Mouse (Mus musculus): Measurements from ENCODE around the gene Psrc1. TPM values are rescaled to one million over a fixed set of nuclear protein-coding genes. Genes with fewer than 3 reads are reported as not detected.

Psrc1 gene
- polyA plus RNA-seq, 1 experiment from 2014 or later: 48.9 TPM

DNA sequence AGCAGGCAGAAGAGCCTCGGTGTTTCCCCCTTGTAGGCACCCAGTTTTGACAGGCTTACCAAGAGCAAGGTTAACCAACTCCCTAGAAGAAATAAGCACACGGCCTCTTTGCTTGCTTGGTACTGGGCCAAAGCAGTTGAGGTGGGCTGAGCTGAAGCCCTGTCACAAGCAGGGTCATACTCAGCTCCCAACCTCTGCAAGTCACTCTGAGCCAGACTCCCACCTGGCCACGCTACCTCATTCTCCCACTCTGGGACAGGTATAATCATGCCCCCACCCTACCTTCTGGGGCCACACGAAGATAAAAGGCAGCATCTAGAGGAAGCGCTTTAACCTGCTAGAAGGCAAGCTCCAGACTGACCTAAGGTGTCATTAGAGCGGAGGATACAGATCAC is 42.0 kb downstream of the Psrc1 start:
- Histone ChIP-seq H3K36me3 (ENCODE audit: control insufficient read depth, insufficient read depth, low read length) (peaks cover 52% of the 10 kb centered on the region), H3K4me1 (ENCODE audit: control insufficient read depth, insufficient read depth, low read length) (peaks cover 13% of the 10 kb centered on the region; the same call in 1 of the 2 replicates), H3K4me2 (replicated peaks; ENCODE audit: low read depth, low read length) (no peak overlapping the region), H3K27ac (ENCODE audit: low read depth, low read length) (no peak overlapping the region), H3K4me3 (ENCODE audit: low read length) (no peak overlapping the region), H3K9me3 (ENCODE audit: control insufficient read depth, low read length) (no peaks in the 10 kb centered on the region), H3K27me3 (ENCODE audit: control insufficient read depth, insufficient read depth, low read length) (no peaks in the 10 kb centered on the region), H3K9ac (ENCODE audit: low read depth, low read length) (no peak overlapping the region)
- no peak for ATAC-seq (ENCODE audit: low FRiP score, low TSS enrichment)
- 89% methylated on average over 6 of the region's 6 CpGs for WGBS

DNA sequence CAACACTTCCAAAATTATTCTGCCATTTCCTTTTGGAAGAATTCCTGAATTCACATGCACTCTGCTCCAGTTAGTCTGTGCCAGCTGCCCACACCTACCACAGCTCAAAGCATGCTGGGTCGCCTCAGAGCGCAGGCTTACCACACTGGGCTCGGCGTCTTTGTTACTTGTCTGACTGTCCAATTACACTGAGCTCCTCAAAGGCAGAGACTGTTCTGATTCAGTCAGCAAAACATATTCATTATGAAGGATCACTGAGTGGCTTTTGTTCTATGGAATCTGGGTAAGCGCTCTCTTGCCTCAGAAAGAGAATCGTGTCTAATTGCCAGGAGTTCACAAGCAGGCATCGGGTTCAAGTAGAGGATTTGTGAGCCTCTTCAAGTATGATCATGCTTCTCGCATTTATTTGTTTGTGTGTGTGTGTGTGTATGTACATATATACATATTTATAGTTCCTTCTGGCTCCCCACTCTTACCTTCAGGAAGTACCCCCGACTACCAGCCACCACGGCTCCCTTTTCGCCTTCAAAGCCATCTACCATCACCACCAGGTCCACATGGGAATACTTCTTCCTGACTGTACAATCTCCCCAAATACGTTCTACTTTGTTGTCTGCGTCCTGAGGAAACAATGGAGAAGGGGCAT is 49.0 kb downstream of the Psrc1 start:
- WGBS: 90% methylated on average over 13 of the region's 13 CpGs
- Histone ChIP-seq H3K9me3 (ENCODE audit: control insufficient read depth, low read length) (no peaks in the 10 kb centered on the region), H3K27me3 (ENCODE audit: control insufficient read depth, insufficient read depth, low read length) (no peaks in the 10 kb centered on the region), H3K4me3 (ENCODE audit: low read length) (no peak overlapping the region), H3K4me2 (replicated peaks; ENCODE audit: low read depth, low read length) (no peak overlapping the region), H3K27ac (ENCODE audit: low read depth, low read length) (no peak overlapping the region), H3K36me3 (ENCODE audit: control insufficient read depth, insufficient read depth, low read length) (peaks cover 86% of the 10 kb centered on the region), H3K4me1 (ENCODE audit: control insufficient read depth, insufficient read depth, low read length) (no peaks in the 10 kb centered on the region), H3K9ac (ENCODE audit: low read depth, low read length) (no peak overlapping the region)
- no peak for ATAC-seq (ENCODE audit: low FRiP score, low TSS enrichment)

DNA sequence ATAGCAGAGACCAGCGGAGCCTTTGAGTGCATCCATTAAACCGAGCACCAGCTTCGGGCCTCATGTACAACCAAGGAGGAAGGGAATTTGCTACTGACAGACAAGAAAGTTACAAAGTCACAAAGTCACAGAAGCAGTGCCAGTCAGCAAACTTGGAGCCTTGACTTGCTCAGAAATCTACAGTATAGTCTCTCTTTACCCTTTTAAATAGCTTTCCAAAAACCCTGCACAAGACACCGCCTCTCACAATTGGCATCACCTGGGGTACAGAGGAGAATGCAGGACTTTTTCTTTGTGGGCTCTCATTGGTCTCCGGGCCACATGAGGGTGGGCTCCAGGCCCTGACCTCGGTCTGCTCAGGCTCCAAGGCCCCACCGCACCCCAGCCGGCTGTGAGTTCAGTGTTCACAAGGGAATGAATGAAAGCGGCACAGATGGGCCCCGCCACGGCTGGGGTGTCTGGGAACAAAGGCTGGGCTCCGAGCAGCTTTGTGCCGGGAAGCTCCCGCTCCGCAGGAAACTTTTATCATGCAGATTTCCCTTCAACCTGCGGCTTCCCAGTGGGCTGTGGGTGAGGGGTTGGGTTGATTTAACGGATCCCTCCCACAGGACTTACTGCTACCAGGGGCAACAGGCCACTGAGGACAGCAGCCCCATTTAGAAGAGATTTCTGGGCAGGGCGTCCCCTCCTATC is 49.7 kb downstream of the Psrc1 start:
- Histone ChIP-seq H3K36me3 (ENCODE audit: control insufficient read depth, insufficient read depth, low read length) (peaks cover 79% of the 10 kb centered on the region), H3K9ac (ENCODE audit: low read depth, low read length) (0 out of 2 replicates have a peak overlapping the region, but pooled peaks have one; percentile 7), H3K27ac (ENCODE audit: low read depth, low read length) (no peak overlapping the region), H3K4me3 (ENCODE audit: low read length) (no peak overlapping the region), H3K4me1 (ENCODE audit: control insufficient read depth, insufficient read depth, low read length) (no peaks in the 10 kb centered on the region), H3K4me2 (replicated peaks; ENCODE audit: low read depth, low read length) (no peak overlapping the region), H3K9me3 (ENCODE audit: control insufficient read depth, low read length) (no peaks in the 10 kb centered on the region), H3K27me3 (ENCODE audit: control insufficient read depth, insufficient read depth, low read length) (no peaks in the 10 kb centered on the region)
- 55% methylated on average over 18 of the region's 18 CpGs for WGBS
- no peak for ATAC-seq (ENCODE audit: low FRiP score, low TSS enrichment)

DNA sequence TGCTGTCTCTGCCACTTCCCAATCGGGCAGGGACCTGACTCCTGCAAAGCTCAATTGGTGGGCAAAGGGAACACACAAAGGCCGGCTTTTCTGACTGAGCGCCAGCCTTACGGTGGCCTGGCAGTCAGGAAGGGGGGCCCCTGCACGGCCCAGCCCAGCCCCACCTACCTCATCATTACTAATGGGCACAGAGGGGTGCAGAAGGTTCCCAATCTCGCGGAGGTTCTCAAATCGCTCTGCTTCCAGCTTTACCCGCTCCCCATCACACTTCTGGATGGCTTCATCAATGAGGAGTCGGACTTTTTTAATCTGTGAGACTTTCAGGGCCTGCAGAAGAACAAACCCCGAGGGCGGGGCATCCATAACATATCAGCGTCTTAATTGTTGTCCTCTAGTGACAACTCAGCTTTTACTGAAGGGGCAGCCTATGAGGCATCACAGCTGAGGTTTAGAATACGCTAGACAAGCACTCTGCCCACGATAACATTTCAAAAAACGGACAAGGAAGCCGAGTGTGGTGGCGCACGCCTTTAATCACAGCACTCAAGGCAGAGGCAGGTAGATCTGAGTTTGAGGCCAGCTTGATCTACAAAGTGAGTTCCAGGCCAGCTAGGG is 50.3 kb downstream of the Psrc1 start:
- H3K27ac ChIP-seq (ENCODE audit: low read depth, low read length): no peak overlapping the region
- H3K36me3 ChIP-seq (ENCODE audit: control insufficient read depth, insufficient read depth, low read length): peaks cover 73% of the 10 kb centered on the region
- H3K4me1 ChIP-seq (ENCODE audit: control insufficient read depth, insufficient read depth, low read length): no peaks in the 10 kb centered on the region
- no peak overlapping the region for H3K4me3 ChIP-seq (ENCODE audit: low read length)
- H3K27me3 ChIP-seq (ENCODE audit: control insufficient read depth, insufficient read depth, low read length): no peaks in the 10 kb centered on the region
- no peak overlapping the region for H3K4me2 ChIP-seq (replicated peaks; ENCODE audit: low read depth, low read length)
- H3K9me3 ChIP-seq (ENCODE audit: control insufficient read depth, low read length): no peaks in the 10 kb centered on the region
- 54% methylated on average over 19 of the region's 19 CpGs for WGBS
- 0 out of 2 replicates have a peak overlapping the region, but pooled peaks have one; percentile 7 for H3K9ac ChIP-seq (ENCODE audit: low read depth, low read length)
- ATAC-seq (ENCODE audit: low FRiP score, low TSS enrichment): no peak

DNA sequence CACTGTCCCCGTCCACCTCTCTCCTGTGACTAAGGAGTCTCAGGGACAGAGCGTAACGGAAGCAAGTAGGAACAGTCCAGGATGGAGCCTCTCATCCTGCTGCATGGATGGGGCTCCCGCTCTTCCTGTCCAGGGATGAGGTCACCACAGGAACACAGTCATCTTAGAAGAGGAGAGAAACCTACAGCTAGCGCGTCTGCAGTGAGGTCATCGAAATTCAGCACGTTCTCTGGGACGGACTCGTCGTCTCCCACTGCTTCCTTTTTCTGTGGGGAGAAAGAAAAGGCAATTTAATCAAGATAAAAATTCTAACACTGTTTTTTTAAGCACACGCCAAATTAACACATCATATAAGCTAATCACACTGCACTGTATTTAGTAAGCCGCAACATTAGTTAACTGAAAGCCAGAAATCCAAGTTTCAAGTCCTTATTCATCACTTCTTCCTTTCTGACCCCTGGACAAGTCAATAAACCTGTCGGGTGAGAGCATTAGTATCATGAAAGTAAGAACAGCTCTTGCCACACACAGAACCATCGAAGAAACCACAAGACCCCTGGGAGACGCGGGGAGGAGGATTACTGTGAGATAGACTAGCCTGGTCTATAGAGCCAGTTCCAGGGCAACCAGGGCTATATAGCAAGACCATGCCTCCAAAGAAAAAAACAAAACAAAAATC is 52.2 kb downstream of the Psrc1 start:
- no peak overlapping the region for H3K9ac ChIP-seq (ENCODE audit: low read depth, low read length)
- 86% methylated on average over 17 of the region's 17 CpGs for WGBS
- ATAC-seq (ENCODE audit: low FRiP score, low TSS enrichment): no peak

DNA sequence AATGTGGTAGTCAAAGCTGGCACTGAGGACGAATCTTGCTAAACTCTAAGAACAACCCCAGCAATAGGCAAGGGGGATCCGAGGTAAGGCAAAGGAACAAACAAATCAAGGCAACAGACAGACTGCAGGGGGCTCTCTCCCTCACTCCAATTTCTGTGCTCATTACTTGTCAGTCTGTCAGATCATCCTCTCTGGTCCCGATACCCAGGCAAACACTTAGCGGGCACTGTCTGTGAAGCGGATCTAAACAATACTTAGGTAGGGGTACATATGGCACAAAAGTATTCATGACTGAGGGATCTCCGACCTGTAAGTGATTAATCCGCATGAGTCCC is 52.7 kb downstream of the Psrc1 start:
- Histone ChIP-seq H3K4me2 (replicated peaks; ENCODE audit: low read depth, low read length) (no peak overlapping the region), H3K27me3 (ENCODE audit: control insufficient read depth, insufficient read depth, low read length) (no peaks in the 10 kb centered on the region), H3K4me1 (ENCODE audit: control insufficient read depth, insufficient read depth, low read length) (no peaks in the 10 kb centered on the region), H3K9me3 (ENCODE audit: control insufficient read depth, low read length) (no peaks in the 10 kb centered on the region), H3K9ac (ENCODE audit: low read depth, low read length) (no peak overlapping the region), H3K36me3 (ENCODE audit: control insufficient read depth, insufficient read depth, low read length) (peaks cover 52% of the 10 kb centered on the region), H3K4me3 (ENCODE audit: low read length) (no peak overlapping the region), H3K27ac (ENCODE audit: low read depth, low read length) (no peak overlapping the region)
- 85% methylated on average over 7 of the region's 7 CpGs for WGBS
- ATAC-seq (ENCODE audit: low FRiP score, low TSS enrichment): no peak

More for the DNA sequence above, 52.2 kb downstream of the Psrc1 start:
- no peak overlapping the region for H3K4me3 ChIP-seq (ENCODE audit: low read length)
- no peak overlapping the region for H3K4me2 ChIP-seq (replicated peaks; ENCODE audit: low read depth, low read length)
- H3K4me1 ChIP-seq (ENCODE audit: control insufficient read depth, insufficient read depth, low read length): no peaks in the 10 kb centered on the region
- H3K36me3 ChIP-seq (ENCODE audit: control insufficient read depth, insufficient read depth, low read length): peaks cover 57% of the 10 kb centered on the region
- H3K9me3 ChIP-seq (ENCODE audit: control insufficient read depth, low read length): no peaks in the 10 kb centered on the region
- H3K27ac ChIP-seq (ENCODE audit: low read depth, low read length): no peak overlapping the region
- no peaks in the 10 kb centered on the region for H3K27me3 ChIP-seq (ENCODE audit: control insufficient read depth, insufficient read depth, low read length)

Other genes with a start within 250 kb of the Psrc1 start
- gene Gnai3, start 237.7 kb upstream of the Psrc1 start, polyA plus RNA-seq (2014; fragmentation: Nextera tagmentation; extraction: Ambion mirVana): 115 and 181 TPM in 2 replicates
- 0.09 and 0.18 TPM in 2 replicates for gene Gpr61, start 229.0 kb upstream of the Psrc1 start, polyA plus RNA-seq (2014; fragmentation: Nextera tagmentation; extraction: Ambion mirVana)
- 3.0 and 3.7 TPM in 2 replicates for gene Amigo1, start 197.5 kb upstream of the Psrc1 start, polyA plus RNA-seq (2014; fragmentation: Nextera tagmentation; extraction: Ambion mirVana)
- 1.4 and 2.2 TPM in 2 replicates for gene Cyb561d1, start 182.6 kb upstream of the Psrc1 start, polyA plus RNA-seq (2014; fragmentation: Nextera tagmentation; extraction: Ambion mirVana)
- 16.9 and 21.9 TPM in 2 replicates for gene Atxn7l2, start 172.9 kb upstream of the Psrc1 start, polyA plus RNA-seq (2014; fragmentation: Nextera tagmentation; extraction: Ambion mirVana)
- 2.9 and 4.7 TPM in 2 replicates for gene Sypl2, start 157.2 kb upstream of the Psrc1 start, polyA plus RNA-seq (2014; fragmentation: Nextera tagmentation; extraction: Ambion mirVana)
- 327 and 365 TPM in 2 replicates for gene Psma5, start 126.9 kb upstream of the Psrc1 start, polyA plus RNA-seq (2014; fragmentation: Nextera tagmentation; extraction: Ambion mirVana)
- 10.0 and 17.8 TPM in 2 replicates for gene Sort1, start 99.8 kb upstream of the Psrc1 start, polyA plus RNA-seq (2014; fragmentation: Nextera tagmentation; extraction: Ambion mirVana)
- not detected in 2 replicates for gene Mybphl, start 18.9 kb upstream of the Psrc1 start, polyA plus RNA-seq (2014; fragmentation: Nextera tagmentation; extraction: Ambion mirVana)
- 22.1 and 27.9 TPM in 2 replicates for gene Celsr2, start 31.7 kb downstream of the Psrc1 start, polyA plus RNA-seq (2014; fragmentation: Nextera tagmentation; extraction: Ambion mirVana)
- gene Sars, start 61.4 kb downstream of the Psrc1 start, polyA plus RNA-seq (2014; fragmentation: Nextera tagmentation; extraction: Ambion mirVana): 106 and 120 TPM in 2 replicates
- not detected in 2 replicates for gene 1700013F07Rik, start 150.3 kb downstream of the Psrc1 start, polyA plus RNA-seq (2014; fragmentation: Nextera tagmentation; extraction: Ambion mirVana)
- 0.59 and 2.0 TPM in 2 replicates for gene 5330417C22Rik, start 152.7 kb downstream of the Psrc1 start, polyA plus RNA-seq (2014; fragmentation: Nextera tagmentation; extraction: Ambion mirVana)
- gene Tmem167b, start 178.6 kb downstream of the Psrc1 start, polyA plus RNA-seq (2014; fragmentation: Nextera tagmentation; extraction: Ambion mirVana): 20.4 and 32.7 TPM in 2 replicates
- 35.1 and 45.2 TPM in 2 replicates for gene Taf13, start 187.9 kb downstream of the Psrc1 start, polyA plus RNA-seq (2014; fragmentation: Nextera tagmentation; extraction: Ambion mirVana)
- gene Wdr47, start 207.4 kb downstream of the Psrc1 start, polyA plus RNA-seq (2014; fragmentation: Nextera tagmentation; extraction: Ambion mirVana): 4.7 and 8.5 TPM in 2 replicates